Mouse (Mus musculus): ENCODE data around the gene Camkmt. TPM values are rescaled to one million over a fixed set of nuclear protein-coding genes. Genes with fewer than 3 reads are reported as not detected.

Gene Camkmt
- polyA plus RNA-seq, 1 experiment from 2014 or later: 19.3 TPM

GRCm38 (mm10) chr17:85481241-85481640, 390.9 kb downstream of the Camkmt start:
- peaks cover 17% of the 10 kb centered on the region for H3K4me1 ChIP-seq
- no peak for ATAC-seq (replicated peaks)
- H3K36me3 ChIP-seq: no peaks in the 10 kb centered on the region
- H3K27ac ChIP-seq (replicated peaks): no peak overlapping the region
- 88% methylated on average over 8 of the region's 8 CpGs for WGBS
- H3K9ac ChIP-seq (replicated peaks): no peak overlapping the region
- peaks cover 45% of the 10 kb centered on the region for H3K27me3 ChIP-seq
- H3K9me3 ChIP-seq: no peaks in the 10 kb centered on the region
- H3K4me3 ChIP-seq: no peak overlapping the region
- no peak overlapping the region for H3K4me2 ChIP-seq (replicated peaks)

- Histone ChIP-seq H3K27ac (replicated peaks) (no peak overlapping the region), H3K36me3 (no peaks in the 10 kb centered on the region), H3K4me3 (no peak overlapping the region), H3K4me2 (replicated peaks) (no peak overlapping the region), H3K9me3 (no peaks in the 10 kb centered on the region), H3K9ac (replicated peaks) (no peak overlapping the region), H3K27me3 (peaks cover 50% of the 10 kb centered on the region), H3K4me1 (peaks cover 26% of the 10 kb centered on the region)
- no peak for ATAC-seq (replicated peaks)
- WGBS: 94% methylated on average over 5 of the region's 5 CpGs
These were observed 392.7 kb downstream of the Camkmt start for GRCm38 (mm10) chr17:85483086-85483485.

- H3K27ac ChIP-seq (replicated peaks): no peak overlapping the region
- H3K27me3 ChIP-seq: peaks cover 58% of the 10 kb centered on the region
- H3K4me2 ChIP-seq (replicated peaks): no peak overlapping the region
- H3K4me1 ChIP-seq: peaks cover 30% of the 10 kb centered on the region
- no peak overlapping the region for H3K9ac ChIP-seq (replicated peaks)
- no peaks in the 10 kb centered on the region for H3K9me3 ChIP-seq
- 73% methylated on average over 8 of the region's 8 CpGs for WGBS
- H3K36me3 ChIP-seq: no peaks in the 10 kb centered on the region
- ATAC-seq (replicated peaks): no peak
- H3K4me3 ChIP-seq: no peak overlapping the region
These were observed 393.7 kb downstream of the Camkmt start for GRCm38 (mm10) chr17:85484015-85484414.

GRCm38 (mm10) chr17:85484526-85484925, 394.2 kb downstream of the Camkmt start:
- 42% methylated on average over 5 of the region's 5 CpGs for WGBS
- Histone ChIP-seq H3K27me3 (peaks cover 62% of the 10 kb centered on the region), H3K36me3 (no peaks in the 10 kb centered on the region), H3K27ac (replicated peaks) (no peak overlapping the region), H3K4me2 (replicated peaks) (no peak overlapping the region), H3K4me3 (no peak overlapping the region), H3K9me3 (no peaks in the 10 kb centered on the region), H3K9ac (replicated peaks) (no peak overlapping the region), H3K4me1 (peaks cover 30% of the 10 kb centered on the region)
- no peak for ATAC-seq (replicated peaks)

- Histone ChIP-seq H3K36me3 (no peaks in the 10 kb centered on the region), H3K4me2 (replicated peaks) (peak overlapping the region; percentile 55), H3K9ac (replicated peaks) (peak overlapping the region; percentile 42), H3K9me3 (no peaks in the 10 kb centered on the region), H3K4me3 (peak overlapping the region; percentile 32), H3K27me3 (peaks cover 65% of the 10 kb centered on the region), H3K27ac (replicated peaks) (peak overlapping the region; percentile 8), H3K4me1 (peaks cover 30% of the 10 kb centered on the region)
- WGBS: under 1% methylated on average over 30 of the region's 30 CpGs
- peak; percentile 62 for ATAC-seq (replicated peaks)
These were observed 395.0 kb downstream of the Camkmt start for GRCm38 (mm10) chr17:85485065-85485945.

GRCm38 (mm10) chr17:85485946-85486533, 395.7 kb downstream of the Camkmt start:
- Histone ChIP-seq H3K9ac (replicated peaks) (no peak overlapping the region), H3K27ac (replicated peaks) (0 out of 2 replicates have a peak overlapping the region, but pooled peaks have one; percentile 8), H3K27me3 (peaks cover 73% of the 10 kb centered on the region), H3K4me1 (peaks cover 30% of the 10 kb centered on the region), H3K4me3 (peak overlapping the region; percentile 32), H3K9me3 (no peaks in the 10 kb centered on the region), H3K4me2 (replicated peaks) (peak overlapping the region; percentile 55), H3K36me3 (no peaks in the 10 kb centered on the region)
- ATAC-seq (replicated peaks): peak; percentile 67; the same call in 1 of the 2 replicates
- WGBS: 1% methylated on average over 14 of the region's 14 CpGs

GRCm38 (mm10) chr17:85486585-85487480, 396.5 kb downstream of the Camkmt start:
- H3K9me3 ChIP-seq: no peaks in the 10 kb centered on the region
- peaks cover 75% of the 10 kb centered on the region for H3K27me3 ChIP-seq
- no peaks in the 10 kb centered on the region for H3K36me3 ChIP-seq
- no peak for ATAC-seq (replicated peaks)
- 2% methylated on average over 52 of the region's 52 CpGs for WGBS
- no peak overlapping the region for H3K27ac ChIP-seq (replicated peaks)
- peak overlapping the region; percentile 55 for H3K4me2 ChIP-seq (replicated peaks)
- H3K4me1 ChIP-seq: peaks cover 30% of the 10 kb centered on the region
- peak overlapping the region; percentile 32 for H3K4me3 ChIP-seq
- 0 out of 2 replicates have a peak overlapping the region, but pooled peaks have one; percentile 14 for H3K9ac ChIP-seq (replicated peaks)

GRCm38 (mm10) chr17:85487531-85487930, 397.2 kb downstream of the Camkmt start:
- Histone ChIP-seq H3K27ac (replicated peaks) (no peak overlapping the region), H3K9me3 (no peaks in the 10 kb centered on the region), H3K9ac (replicated peaks) (no peak overlapping the region), H3K4me2 (replicated peaks) (no peak overlapping the region), H3K4me3 (no peak overlapping the region), H3K27me3 (peaks cover 72% of the 10 kb centered on the region), H3K4me1 (peaks cover 30% of the 10 kb centered on the region), H3K36me3 (no peaks in the 10 kb centered on the region)
- 31% methylated on average over 3 of the region's 3 CpGs for WGBS
- no peak for ATAC-seq (replicated peaks)

GRCm38 (mm10) chr17:85488601-85489487, 398.5 kb downstream of the Camkmt start:
- no peak overlapping the region for H3K4me3 ChIP-seq
- no peaks in the 10 kb centered on the region for H3K9me3 ChIP-seq
- H3K27ac ChIP-seq (replicated peaks): no peak overlapping the region
- no peaks in the 10 kb centered on the region for H3K36me3 ChIP-seq
- no peak overlapping the region for H3K9ac ChIP-seq (replicated peaks)
- WGBS: 6% methylated on average over 14 of the region's 14 CpGs
- H3K4me1 ChIP-seq: peaks cover 30% of the 10 kb centered on the region
- peaks cover 66% of the 10 kb centered on the region for H3K27me3 ChIP-seq
- ATAC-seq (replicated peaks): no peak
- H3K4me2 ChIP-seq (replicated peaks): no peak overlapping the region

GRCm38 (mm10) chr17:85489488-85489980, 399.2 kb downstream of the Camkmt start:
- no peak overlapping the region for H3K4me3 ChIP-seq
- no peak overlapping the region for H3K27ac ChIP-seq (replicated peaks)
- no peak overlapping the region for H3K9ac ChIP-seq (replicated peaks)
- H3K27me3 ChIP-seq: peaks cover 61% of the 10 kb centered on the region
- H3K9me3 ChIP-seq: no peaks in the 10 kb centered on the region
- ATAC-seq (replicated peaks): no peak
- H3K4me1 ChIP-seq: peaks cover 29% of the 10 kb centered on the region
- no peak overlapping the region for H3K4me2 ChIP-seq (replicated peaks)
- H3K36me3 ChIP-seq: no peaks in the 10 kb centered on the region
- 12% methylated on average over 10 of the region's 10 CpGs for WGBS

GRCm38 (mm10) chr17:85491491-85491890, 401.1 kb downstream of the Camkmt start:
- Histone ChIP-seq H3K4me3 (no peak overlapping the region), H3K36me3 (no peaks in the 10 kb centered on the region), H3K9ac (replicated peaks) (no peak overlapping the region), H3K9me3 (peaks cover 8% of the 10 kb centered on the region; the same call in 1 of the 2 replicates), H3K27ac (replicated peaks) (no peak overlapping the region), H3K4me1 (peaks cover 10% of the 10 kb centered on the region), H3K4me2 (replicated peaks) (no peak overlapping the region), H3K27me3 (peaks cover 48% of the 10 kb centered on the region)
- 73% methylated on average over 3 of the region's 3 CpGs for WGBS
- no peak for ATAC-seq (replicated peaks)
